Mouse (Mus musculus) stomach, postnatal 0 days (tissue): ENCODE data around the gene Pax3.

Source experiments
- CTCF ChIP-seq: IDR thresholded peaks from 2 replicates; pipeline ENCODE4 v1.5.1; 2016; ENCODE audit warnings: antibody characterized with exemption, low read depth, mild to moderate bottlenecking, moderate library complexity
- EP300 ChIP-seq: optimal IDR thresholded peaks from 2 replicates; pipeline ENCODE3; 2016; ENCODE audit warnings: antibody characterized with exemption

GRCm38 (mm10) chr1:78171671-78172070 lies 25.3 kb downstream of the Pax3 start:
- TF ChIP-seq EP300, result no peak
- TF ChIP-seq CTCF, result no peak
